Mouse (Mus musculus) embryonic facial prominence, embryonic 15.5 days (tissue): ENCODE measurements at regions not wholly inside any gene's neighbourhood (a gene's known extent, or its start where the extent isn't known, plus 50 kb on each side); places are given as distances from the start of the nearest gene placed in this dataset.

Experiments
- ATAC-seq: fragments of 200-750 bp; cut with Nextera tagmentation; 2 replicates; pipeline ENCODE4 v1.8.0; 2017; ENCODE audit warnings: low read depth, moderate TSS enrichment; ENCODE audit not compliant: insufficient number of reproducible peaks, low FRiP score, low TSS enrichment
- H3K27ac ChIP-seq: fragments of 300-500 bp; sonication (generic); replicated peaks from 2 replicates; pipeline ENCODE4 v1.5.1; 2015; ENCODE audit warnings: mild to moderate bottlenecking, inconsistent platforms
- H3K27me3 ChIP-seq: fragments of 300-500 bp; sonication (generic); 2 replicates; pipeline ENCODE4 v1.6.1; 2015; ENCODE audit warnings: inconsistent platforms
- H3K36me3 ChIP-seq: fragments of 300-500 bp; sonication (generic); 2 replicates; pipeline ENCODE4 v1.6.1; 2015; ENCODE audit warnings: mild to moderate bottlenecking, inconsistent platforms
- H3K4me1 ChIP-seq: fragments of 300-500 bp; sonication (generic); 2 replicates; pipeline ENCODE4 v1.6.1; 2015; ENCODE audit warnings: inconsistent platforms
- H3K4me2 ChIP-seq: fragments of 300-500 bp; sonication (generic); replicated peaks from 2 replicates; pipeline ENCODE4 v1.6.1; 2015; ENCODE audit warnings: mild to moderate bottlenecking, inconsistent platforms
- H3K4me3 ChIP-seq: fragments of 300-500 bp; sonication (generic); replicated peaks from 2 replicates; pipeline ENCODE4 v1.5.1; 2015; ENCODE audit warnings: mild to moderate bottlenecking, inconsistent platforms
- H3K9ac ChIP-seq: fragments of 300-500 bp; sonication (generic); 2 replicates; pipeline ENCODE4 v1.6.1; 2015; ENCODE audit warnings: inconsistent platforms
- H3K9me3 ChIP-seq: fragments of 300-500 bp; sonication (generic); replicated peaks from 2 replicates; pipeline ENCODE4 v1.6.1; 2016; ENCODE audit warnings: inconsistent platforms
- WGBS: fragments of 180-500 bp; shearing (Covaris S2); methylation state at CpG from one replicate; pipeline ENCODE4 v1.1.7; 2015; 5-methylcytosine and 5-hydroxymethylcytosine counted together

- no peak overlapping the region for H3K9ac ChIP-seq
These were observed 53.3 kb upstream of the Tram2 start for GRCm38 (mm10) chr1:21132340-21132739.

GRCm38 (mm10) chr1:21146961-21147360, 67.9 kb upstream of the Tram2 start:
- no peaks in the 10 kb centered on the region for H3K9me3 ChIP-seq
- WGBS, result 56% methylated on average over 4 of the region's 4 CpGs
- no peak overlapping the region for H3K27ac ChIP-seq
- 0 out of 2 replicates have a peak, but pooled peaks cover 2% of the 10 kb centered on the region for H3K4me1 ChIP-seq
- no peak overlapping the region for H3K9ac ChIP-seq
- H3K36me3 ChIP-seq, result no peaks in the 10 kb centered on the region
- H3K4me3 ChIP-seq, result no peak overlapping the region
- H3K27me3 ChIP-seq, result no peaks in the 10 kb centered on the region
- no peak for ATAC-seq
- H3K4me2 ChIP-seq, result no peak overlapping the region

More at GRCm38 (mm10) chr1:21132340-21132739, 53.3 kb upstream of the Tram2 start:
- no peak for ATAC-seq
- Histone ChIP-seq H3K9me3 (no peaks in the 10 kb centered on the region), H3K4me1 (no peaks in the 10 kb centered on the region), H3K27me3 (no peaks in the 10 kb centered on the region), H3K27ac (no peak overlapping the region), H3K36me3 (no peaks in the 10 kb centered on the region), H3K4me2 (no peak overlapping the region), H3K4me3 (no peak overlapping the region)
- WGBS, result 72% methylated on average over 2 of the region's 2 CpGs

GRCm38 (mm10) chr1:21161742-21162141, 56.6 kb upstream of the Tmem14a start:
- WGBS, result 16% methylated on average over 5 of the region's 5 CpGs
- Histone ChIP-seq H3K4me1 (peaks cover 6% of the 10 kb centered on the region; the same call in 1 of the 2 replicates), H3K4me3 (no peak overlapping the region), H3K9me3 (no peaks in the 10 kb centered on the region), H3K27ac (no peak overlapping the region), H3K27me3 (peaks cover 12% of the 10 kb centered on the region; the same call in 1 of the 2 replicates), H3K36me3 (no peaks in the 10 kb centered on the region), H3K9ac (no peak overlapping the region), H3K4me2 (no peak overlapping the region)
- 0 out of 2 replicates have a peak, but pooled peaks have one; percentile 17 for ATAC-seq

- peak; percentile 87 for ATAC-seq
- Histone ChIP-seq H3K27ac (no peak overlapping the region), H3K9me3 (no peaks in the 10 kb centered on the region), H3K36me3 (no peaks in the 10 kb centered on the region), H3K4me1 (peaks cover 6% of the 10 kb centered on the region; the same call in 1 of the 2 replicates), H3K27me3 (peaks cover 12% of the 10 kb centered on the region; the same call in 1 of the 2 replicates), H3K9ac (no peak overlapping the region; the same call in 1 of the 2 replicates), H3K4me2 (peak overlapping the region; percentile 75), H3K4me3 (peak overlapping the region; percentile 42)
- WGBS, result 0% methylated on average over 15 of the region's 15 CpGs
These were observed 52.1 kb upstream of the Tmem14a start for GRCm38 (mm10) chr1:21166287-21166733.

GRCm38 (mm10) chr1:21166762-21167161, 51.6 kb upstream of the Tmem14a start:
- Histone ChIP-seq H3K27me3 (peaks cover 12% of the 10 kb centered on the region; the same call in 1 of the 2 replicates), H3K4me1 (peaks cover 6% of the 10 kb centered on the region; the same call in 1 of the 2 replicates), H3K36me3 (no peaks in the 10 kb centered on the region), H3K9me3 (no peaks in the 10 kb centered on the region), H3K27ac (no peak overlapping the region), H3K4me2 (peak overlapping the region; percentile 75), H3K9ac (no peak overlapping the region), H3K4me3 (peak overlapping the region; percentile 42)
- WGBS, result 47% methylated on average over 4 of the region's 4 CpGs
- ATAC-seq, result no peak
